Mouse (Mus musculus) small intestine, adult 2 months (tissue): Measurements from ENCODE around the gene Nmral1.

Experiments used
- CTCF ChIP-seq: fragments of 200-500 bp; IDR thresholded peaks from 2 replicates; pipeline ENCODE4 v1.5.1; 2012; ENCODE audit warnings: low read depth, mild to moderate bottlenecking, control low read depth, inconsistent platforms, low read length, moderate library complexity, mixed read lengths; ENCODE audit not compliant: insufficient replicate concordance, insufficient read length; ENCODE audit errors: extremely low read depth
- POLR2A ChIP-seq: fragments of 200-500 bp; IDR thresholded peaks from 2 replicates; pipeline ENCODE4 v1.6.1; 2012; ENCODE audit warnings: low read depth, mild to moderate bottlenecking, control low read depth, inconsistent platforms, low read length, moderate library complexity

GRCm38 (mm10) chr16:4702646-4703045, 16.5 kb downstream of the Nmral1 start:
- TF ChIP-seq CTCF (no peak), POLR2A (no peak)
